Mouse (Mus musculus): ENCODE results near the gene Large1.
"Not testable (repeated sequence)": the region's sequence is repeated elsewhere in the genome, so short reads cannot be mapped to it uniquely, and the experiment has no call there.

Large1 gene

GRCm38 (mm10) chr8:73353108-73353793, at the start of gene Large1:
TSS of gene Large1 (minus strand) at chr8:73353540.
- peak; percentile 84 for DNase-seq (ENCODE audit: low read depth, low spot score)

DNA sequence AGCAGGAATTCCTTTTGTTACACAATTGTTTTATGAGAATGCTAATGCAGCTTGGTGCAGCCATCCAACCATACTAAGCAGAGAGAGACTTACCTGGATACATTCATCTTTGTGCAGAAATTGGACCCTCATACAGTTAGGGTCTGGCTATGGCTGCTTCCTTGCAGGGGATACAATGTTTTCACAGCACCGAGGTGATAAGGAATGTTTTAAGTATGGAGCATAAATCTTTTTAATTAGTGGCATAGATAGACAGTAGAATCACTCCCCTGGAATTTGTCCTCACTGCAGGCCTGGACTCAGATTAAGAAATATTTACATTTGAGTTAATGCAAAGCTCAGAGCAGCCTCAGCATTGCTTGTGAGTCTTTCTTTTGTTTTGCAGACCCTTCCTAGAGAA, 47.0 kb upstream of the Large1 start:
- DNase-seq (ENCODE audit: low read depth, low spot score): no peak

DNA sequence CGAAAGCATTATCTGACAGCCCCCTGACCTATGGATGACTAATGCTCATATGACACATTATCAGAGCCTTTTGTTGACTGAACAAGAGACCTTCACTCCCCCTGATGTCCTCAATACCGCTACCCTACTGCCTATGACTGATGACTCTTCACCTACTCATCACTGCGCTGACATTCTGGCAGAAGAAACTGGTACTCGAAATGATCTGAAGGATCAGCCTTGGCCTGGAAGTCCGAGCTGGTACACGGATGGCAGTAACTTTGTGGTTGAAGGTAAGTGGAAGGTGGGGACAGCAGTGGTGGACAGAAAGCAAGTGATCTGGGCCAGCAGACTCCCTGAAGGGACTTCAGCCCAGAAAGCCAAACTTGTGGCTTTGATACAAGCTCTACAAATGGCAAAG, 19.7 kb upstream of the Large1 start:
- DNase-seq (ENCODE audit: low read depth, low spot score): not testable (repeated sequence)

- DNase-seq (ENCODE audit: low read depth, low spot score): peak; percentile 56
These were observed 2.6 kb upstream of the Large1 start for GRCm38 (mm10) chr8:73355979-73356378.

DNA sequence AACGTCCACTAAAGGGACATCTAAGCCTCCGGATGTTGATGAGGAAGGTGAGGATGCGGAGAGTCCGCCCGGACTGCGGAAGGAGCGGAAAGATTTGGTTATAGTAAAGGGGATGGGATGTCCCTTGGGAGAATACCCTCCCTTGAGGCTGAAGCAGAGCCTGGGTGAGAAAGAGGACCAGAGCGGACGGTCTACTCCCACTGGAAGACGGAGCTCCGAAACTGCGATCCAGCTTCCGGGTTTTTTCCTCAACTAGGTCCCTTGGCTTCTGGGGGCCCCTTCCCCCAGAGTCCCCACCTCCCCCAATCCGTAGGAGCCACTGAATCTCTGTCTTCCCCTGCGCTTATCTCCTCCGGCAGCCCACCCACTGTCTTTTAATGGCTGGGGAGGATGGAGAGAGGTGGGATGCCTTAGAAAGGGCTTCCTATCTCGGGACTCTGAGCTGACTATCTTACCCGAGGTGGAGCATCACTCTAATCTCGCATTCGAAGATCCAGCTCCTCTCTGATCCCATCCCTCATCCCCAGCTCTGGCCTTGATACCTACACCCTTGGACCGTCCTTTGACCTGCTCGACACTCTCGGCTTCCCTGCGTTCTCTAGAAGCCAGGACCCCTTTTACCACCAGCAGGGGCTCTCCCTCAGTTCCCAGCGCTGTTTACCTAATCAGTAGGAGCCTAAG, 1.0 kb upstream of the Large1 start:
- DNase-seq (ENCODE audit: low read depth, low spot score): peak; percentile 22

DNA sequence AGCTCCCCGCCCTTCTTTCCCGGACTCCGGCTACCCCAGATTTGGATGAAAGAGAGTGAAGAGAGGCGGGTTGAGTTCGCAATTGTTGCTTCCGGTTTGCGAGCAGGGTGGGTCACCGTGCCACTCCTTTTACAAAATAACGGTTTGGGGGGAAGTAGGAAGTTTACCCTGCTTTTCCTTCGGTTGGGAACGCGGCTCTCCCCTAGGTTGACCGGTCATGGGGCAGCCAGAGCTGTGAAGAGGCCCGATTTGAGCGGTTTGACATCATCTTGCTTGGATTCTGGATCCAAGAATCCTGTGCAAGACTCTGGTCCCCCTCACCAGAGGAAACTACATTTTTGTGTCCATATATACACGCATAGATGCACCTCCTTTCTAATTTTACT, 447 bp upstream of the Large1 start:
- DNase-seq (ENCODE audit: low read depth, low spot score): no peak

- peak; percentile 8 for DNase-seq (ENCODE audit: low read depth, low spot score)
These were observed 836 bp downstream of the Large1 start for GRCm38 (mm10) chr8:73352301-73353107.

GRCm38 (mm10) chr8:73350366-73350765, 3.0 kb downstream of the Large1 start:
- DNase-seq (ENCODE audit: low read depth, low spot score): peak; percentile 1

DNA sequence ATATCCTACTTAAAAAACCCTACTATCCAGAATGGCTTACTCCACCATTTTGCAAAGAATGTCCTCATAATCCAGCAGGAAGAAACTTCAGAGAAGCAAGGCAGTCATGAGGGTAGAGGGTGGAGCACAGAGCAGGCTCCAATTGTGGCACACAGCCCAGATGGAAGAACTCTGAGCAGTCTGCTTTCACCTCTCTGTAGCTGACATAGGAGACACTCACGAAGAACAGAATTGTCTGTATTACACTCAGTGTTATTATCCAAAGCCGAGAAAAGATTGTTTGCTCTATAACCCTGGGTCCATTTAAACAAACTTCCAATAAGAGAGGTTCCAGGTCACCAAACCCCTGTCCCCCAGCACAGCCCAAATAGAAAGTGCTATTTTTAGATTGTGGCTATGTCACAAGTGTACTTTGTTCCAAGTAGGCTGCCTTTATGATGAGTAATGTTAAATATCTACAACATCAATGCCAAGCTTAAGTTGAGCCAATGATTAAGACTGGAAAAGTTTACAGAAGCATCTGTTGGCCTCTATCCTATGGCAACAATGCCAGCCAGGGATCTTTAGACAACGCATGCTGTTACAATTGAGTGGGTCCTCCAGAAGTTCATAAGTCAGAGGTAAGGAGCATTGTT, 10.5 kb downstream of the Large1 start:
- DNase-seq (ENCODE audit: low read depth, low spot score): no peak

- DNase-seq (ENCODE audit: low read depth, low spot score): no peak
These were observed 16.5 kb downstream of the Large1 start for GRCm38 (mm10) chr8:73336845-73337244.

- DNase-seq (ENCODE audit: low read depth, low spot score): no peak
These were observed 24.2 kb downstream of the Large1 start for GRCm38 (mm10) chr8:73329131-73329530.

GRCm38 (mm10) chr8:73328056-73328455, 25.3 kb downstream of the Large1 start:
- no peak for DNase-seq (ENCODE audit: low read depth, low spot score)

DNA sequence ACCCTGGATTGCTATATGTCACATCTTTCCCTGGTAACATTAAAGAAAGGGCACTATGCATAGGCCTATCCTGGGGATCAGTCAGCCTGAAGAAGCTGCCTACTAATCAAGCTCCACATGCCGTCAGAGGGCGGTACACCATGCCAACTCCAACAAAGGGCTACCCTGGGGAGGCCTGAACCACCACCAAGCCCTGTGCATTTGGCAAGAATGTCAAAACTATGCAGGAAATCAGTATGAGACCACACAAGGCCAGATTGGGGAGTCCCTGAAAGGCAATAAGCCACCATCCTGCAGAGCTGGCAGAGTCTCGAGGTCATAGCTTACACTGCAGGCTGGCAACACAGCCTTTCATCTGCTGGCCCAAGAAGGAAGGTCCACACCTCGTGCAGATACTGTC, 28.7 kb downstream of the Large1 start:
- DNase-seq (ENCODE audit: low read depth, low spot score): no peak

- DNase-seq (ENCODE audit: low read depth, low spot score): no peak
These were observed 29.7 kb downstream of the Large1 start for GRCm38 (mm10) chr8:73323591-73323990.

GRCm38 (mm10) chr8:73319500-73319899, 33.8 kb downstream of the Large1 start:
- not testable (repeated sequence) for DNase-seq (ENCODE audit: low read depth, low spot score)

DNA sequence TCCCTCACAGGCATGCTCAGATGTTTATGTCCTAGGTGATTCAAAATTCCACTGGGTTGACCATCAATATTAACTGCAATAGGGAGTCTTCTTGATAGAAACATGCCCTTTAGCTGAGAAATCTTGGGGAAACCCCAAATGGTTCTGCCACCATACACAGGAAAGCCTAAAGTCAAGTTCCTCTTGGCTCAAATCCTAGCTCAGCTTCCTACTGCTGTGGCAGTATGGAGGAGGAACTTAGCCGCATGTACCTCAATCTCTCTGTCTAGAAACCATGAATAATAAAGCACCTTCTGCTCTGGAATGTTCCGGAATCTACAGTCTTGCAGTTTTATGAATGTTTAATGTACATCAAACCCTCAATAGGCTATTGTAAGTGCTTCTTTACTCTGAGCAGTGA, 39.4 kb downstream of the Large1 start:
- no peak for DNase-seq (ENCODE audit: low read depth, low spot score)

GRCm38 (mm10) chr8:73312714-73313607, 40.4 kb downstream of the Large1 start:
- no peak for DNase-seq (ENCODE audit: low read depth, low spot score)

DNA sequence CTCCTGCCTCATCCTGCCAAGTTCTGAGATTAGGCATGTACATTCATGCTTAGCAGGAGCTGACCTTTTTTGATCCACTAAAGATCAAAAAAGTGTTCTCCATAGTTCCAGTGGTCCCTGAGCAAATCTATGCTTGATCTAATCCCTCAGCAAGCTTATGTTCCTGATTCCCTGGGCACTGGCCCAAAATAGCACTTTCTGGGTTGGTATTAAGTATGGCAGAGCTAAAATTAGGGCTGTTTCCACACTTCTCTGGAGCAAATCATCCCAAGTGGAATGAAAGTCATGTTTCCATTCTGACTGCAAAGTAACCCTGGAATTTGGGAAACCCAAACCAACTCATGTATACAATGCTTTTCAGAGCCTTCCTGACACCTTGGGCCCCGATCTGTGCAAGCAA, 42.9 kb downstream of the Large1 start:
- DNase-seq (ENCODE audit: low read depth, low spot score): no peak

GRCm38 (mm10) chr8:73310036-73310435, 43.3 kb downstream of the Large1 start:
- DNase-seq (ENCODE audit: low read depth, low spot score): no peak

DNA sequence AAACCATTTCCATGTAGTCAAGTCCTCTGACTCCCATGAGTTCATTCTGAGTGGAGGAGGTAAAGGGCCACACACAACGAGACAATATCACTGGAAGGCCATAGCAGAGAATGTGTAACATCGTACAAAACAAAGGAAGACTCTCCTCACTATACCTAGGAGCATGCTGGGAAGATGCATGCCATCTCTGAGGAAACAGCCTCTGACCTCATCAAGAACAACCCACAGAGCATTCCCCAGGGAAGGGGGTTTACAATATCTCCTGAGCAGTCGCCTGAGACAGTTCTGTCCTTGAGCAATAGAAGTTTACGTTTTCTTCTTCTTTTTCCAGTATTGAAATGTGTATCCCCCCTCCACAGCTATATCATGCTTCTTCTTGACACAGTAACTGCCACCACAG, 49.4 kb downstream of the Large1 start:
- no peak for DNase-seq (ENCODE audit: low read depth, low spot score)

- DNase-seq (ENCODE audit: low read depth, low spot score): no peak
These were observed 50.4 kb downstream of the Large1 start for GRCm38 (mm10) chr8:73302947-73303346.
